Mouse (Mus musculus): ENCODE data around the gene Clca1.

GRCm38 (mm10) chr3:145032676-145033075 lies at the start of gene Clca1:
- TF ChIP-seq POLR2A (IDR thresholded peaks at IDR 0.05; ENCODE audit: control insufficient read depth, low read depth, low read length) (no peak), CTCF (IDR thresholded peaks at IDR 0.05; ENCODE audit: control insufficient read depth, insufficient read depth, insufficient replicate concordance, low read depth, low read length) (no peak)
